Mouse (Mus musculus) midbrain, embryonic 16.5 days (tissue): ENCODE data around the gene Rps6kl1. TPM values are rescaled to one million over a fixed set of nuclear protein-coding genes. Genes with fewer than 3 reads are reported as not detected.

Experiments used
- ATAC-seq: fragments of 200-750 bp; cut with Nextera tagmentation; 2 replicates; pipeline ENCODE4 v1.8.0; 2017; ENCODE audit warnings: moderate TSS enrichment
- H3K27ac ChIP-seq: fragments of 300-500 bp; sonication (generic); 2 replicates; pipeline ENCODE4 v1.5.1; 2014; ENCODE audit warnings: mild to moderate bottlenecking, low read length, mixed read lengths
- H3K27me3 ChIP-seq: fragments of 300-500 bp; sonication (generic); 2 replicates; pipeline ENCODE4 v1.6.1; 2014; ENCODE audit warnings: low read depth, low read length, mixed read lengths; ENCODE audit not compliant: control insufficient read depth, insufficient read depth
- H3K36me3 ChIP-seq: fragments of 300-500 bp; sonication (generic); 2 replicates; pipeline ENCODE4 v1.6.1; 2014; ENCODE audit warnings: mild to moderate bottlenecking, low read length, moderate library complexity, mixed read lengths; ENCODE audit not compliant: control insufficient read depth, insufficient read depth
- H3K4me1 ChIP-seq: fragments of 300-500 bp; sonication (generic); 2 replicates; pipeline ENCODE4 v1.6.1; 2014; ENCODE audit warnings: mild to moderate bottlenecking, low read length, mixed read lengths; ENCODE audit not compliant: control insufficient read depth, insufficient read depth
- H3K4me2 ChIP-seq: fragments of 300-500 bp; sonication (generic); 2 replicates; pipeline ENCODE4 v1.6.1; 2014; ENCODE audit warnings: mild to moderate bottlenecking, low read length, mixed read lengths
- H3K4me3 ChIP-seq: fragments of 300-500 bp; sonication (generic); 2 replicates; pipeline ENCODE4 v1.5.1; 2014; ENCODE audit warnings: low read depth, mild to moderate bottlenecking, low read length, moderate library complexity, mixed read lengths
- H3K9ac ChIP-seq: fragments of 300-500 bp; sonication (generic); 2 replicates; pipeline ENCODE4 v1.6.1; 2014; ENCODE audit warnings: low read depth, low read length, mixed read lengths
- H3K9me3 ChIP-seq: fragments of 300-500 bp; sonication (generic); replicated peaks from 2 replicates; pipeline ENCODE4 v1.6.1; 2014; ENCODE audit warnings: mild to moderate bottlenecking, low read length, mixed read lengths; ENCODE audit not compliant: control insufficient read depth, poor library complexity, severe bottlenecking
- WGBS: fragments of 180-500 bp; shearing (Covaris S2); extraction: QIAGEN DNeasy Blood & Tissue Kit; methylation state at CpG from one replicate; pipeline ENCODE4 v1.1.7; 2014; 5-methylcytosine and 5-hydroxymethylcytosine counted together
- polyA plus RNA-seq: library from polyadenylated mRNA; unstranded; fragments of >200 nt; fragmentation: Nextera tagmentation; extraction: Ambion mirVana; gene quantifications from 2 replicates; pipeline ENCODE4 v1.2.1, GENCODE M21; 2015

Gene Rps6kl1
- polyA plus RNA-seq, 1 experiment from 2014 or later, result 43.3 TPM

DNA sequence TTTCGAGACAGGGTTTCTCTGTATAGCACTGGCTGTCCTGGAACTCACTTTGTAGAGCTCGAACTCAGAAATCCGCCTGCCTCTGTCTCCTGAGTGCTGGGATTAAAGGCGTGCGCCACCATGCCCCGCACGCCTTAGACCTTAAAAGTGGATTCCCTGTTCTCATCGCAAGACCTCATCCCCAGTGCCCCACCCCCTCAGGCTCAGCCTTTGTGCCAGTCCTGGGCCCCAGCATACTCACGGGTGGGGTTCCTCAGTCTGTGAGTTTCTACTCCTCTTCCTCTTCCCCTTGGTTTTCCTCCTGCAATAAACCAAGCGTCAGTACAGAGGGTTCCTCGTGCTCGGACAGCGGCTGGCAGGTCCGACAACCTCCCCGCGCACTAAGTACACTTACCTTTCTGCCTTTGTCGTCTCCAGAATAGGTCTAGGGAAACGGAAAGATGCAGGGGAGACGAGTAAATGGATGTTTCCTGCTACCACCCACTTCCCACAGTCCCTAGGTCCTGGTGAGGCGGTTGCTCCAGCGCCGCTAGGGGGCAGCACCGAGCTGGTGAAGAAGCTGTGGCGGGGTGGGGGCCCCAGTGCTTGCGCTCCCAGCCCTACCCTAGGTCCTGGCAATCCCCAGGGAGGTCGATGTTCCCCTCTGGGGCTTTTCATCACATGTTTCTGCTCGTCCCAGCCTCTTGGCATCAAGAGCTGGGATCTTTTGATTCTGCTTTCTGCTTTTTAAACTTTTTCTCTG lies 18.2 kb upstream of the Rps6kl1 start:
- no peak overlapping the region for H3K27ac ChIP-seq

DNA sequence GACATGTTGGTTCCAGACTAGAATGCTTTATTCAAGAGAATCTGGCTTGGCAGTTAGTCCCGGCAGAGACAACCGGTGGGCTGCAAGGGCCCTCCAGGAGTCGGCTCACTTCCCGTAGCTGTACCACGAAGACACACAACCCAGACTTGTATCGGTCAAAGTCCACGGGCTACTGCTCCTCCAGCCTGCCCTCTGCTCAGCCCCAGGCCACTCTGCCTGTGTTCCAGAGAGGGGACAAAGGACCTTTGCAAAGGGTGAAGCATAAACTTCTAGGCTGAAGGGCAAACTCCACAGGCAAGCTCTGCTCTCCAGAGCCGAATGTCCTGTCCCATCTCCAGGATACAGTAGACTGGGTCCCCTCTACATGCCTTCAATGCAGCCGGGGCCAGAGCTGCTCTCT lies 15.6 kb upstream of the Rps6kl1 start:
- no peak overlapping the region for H3K4me3 ChIP-seq
- no peaks in the 10 kb centered on the region for H3K9me3 ChIP-seq
- H3K4me2 ChIP-seq, result no peak overlapping the region
- ATAC-seq, result no peak
- no peak overlapping the region for H3K27ac ChIP-seq
- no peaks in the 10 kb centered on the region for H3K36me3 ChIP-seq
- WGBS, result 95% methylated on average over 9 of the region's 9 CpGs
- no peak overlapping the region for H3K9ac ChIP-seq
- peaks cover 3% of the 10 kb centered on the region; the same call in 1 of the 2 replicates for H3K4me1 ChIP-seq
- no peaks in the 10 kb centered on the region for H3K27me3 ChIP-seq

More for the DNA sequence above, 18.2 kb upstream of the Rps6kl1 start:
- Histone ChIP-seq H3K27me3 (no peaks in the 10 kb centered on the region), H3K4me1 (peaks cover 3% of the 10 kb centered on the region; the same call in 1 of the 2 replicates), H3K9ac (peak overlapping the region; percentile 56), H3K36me3 (no peaks in the 10 kb centered on the region), H3K9me3 (no peaks in the 10 kb centered on the region), H3K4me2 (peak overlapping the region; percentile 52), H3K4me3 (peak overlapping the region; percentile 34)
- WGBS, result 25% methylated on average over 27 of the region's 27 CpGs
- peak; percentile 81 for ATAC-seq

DNA sequence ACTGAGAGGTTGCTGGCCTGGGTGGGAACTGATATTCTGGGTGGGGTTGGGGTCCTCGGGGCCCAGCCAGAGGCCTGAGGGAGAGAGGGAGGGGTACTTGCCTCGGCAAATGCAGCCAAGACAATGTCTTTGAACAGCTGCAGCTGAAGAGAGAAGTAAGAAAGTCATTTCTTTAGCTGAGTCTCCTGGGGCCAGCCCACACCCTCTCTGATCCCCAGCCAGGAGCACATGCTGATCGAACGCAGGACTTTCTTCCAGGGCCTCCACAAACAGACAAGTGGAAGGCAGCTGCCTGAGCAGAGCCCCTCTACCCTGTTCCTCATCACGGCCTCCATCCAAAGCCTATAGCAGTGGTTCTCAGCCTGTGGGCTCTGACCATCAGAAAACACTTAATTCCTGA lies 13.9 kb upstream of the Rps6kl1 start:
- H3K4me1 ChIP-seq, result peaks cover 3% of the 10 kb centered on the region; the same call in 1 of the 2 replicates
- H3K36me3 ChIP-seq, result no peaks in the 10 kb centered on the region
- no peak overlapping the region for H3K4me3 ChIP-seq
- no peak overlapping the region for H3K27ac ChIP-seq
- no peaks in the 10 kb centered on the region for H3K27me3 ChIP-seq
- 80% methylated on average over 5 of the region's 5 CpGs for WGBS
- no peak overlapping the region for H3K9ac ChIP-seq
- H3K4me2 ChIP-seq, result no peak overlapping the region
- no peaks in the 10 kb centered on the region for H3K9me3 ChIP-seq
- no peak for ATAC-seq

DNA sequence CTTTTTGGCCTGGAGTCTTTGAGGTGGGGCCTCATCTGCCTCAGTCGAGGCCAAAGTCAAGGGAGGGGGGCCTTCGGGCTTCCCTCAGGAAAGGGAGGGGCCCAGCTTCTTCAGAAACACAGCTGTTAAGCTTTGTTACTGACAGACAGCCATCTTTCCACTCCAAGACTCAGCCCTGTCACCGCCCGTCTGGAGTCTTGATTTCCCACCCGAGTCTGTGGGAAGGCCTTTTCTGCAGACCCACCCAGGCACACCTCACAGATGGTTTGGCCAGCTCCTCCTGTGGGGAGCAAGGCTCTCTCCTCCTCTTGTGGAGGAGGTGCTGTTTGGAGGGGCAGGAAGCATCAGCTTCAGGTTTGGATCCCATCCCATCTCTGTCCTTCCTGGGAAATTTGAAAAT lies 8.5 kb upstream of the Rps6kl1 start:
- Histone ChIP-seq H3K27ac (no peak overlapping the region), H3K9me3 (no peaks in the 10 kb centered on the region), H3K27me3 (no peaks in the 10 kb centered on the region), H3K4me1 (no peaks in the 10 kb centered on the region), H3K4me3 (no peak overlapping the region), H3K4me2 (no peak overlapping the region), H3K9ac (no peak overlapping the region), H3K36me3 (no peaks in the 10 kb centered on the region)
- ATAC-seq, result no peak
- WGBS, result 83% methylated on average over 5 of the region's 5 CpGs

DNA sequence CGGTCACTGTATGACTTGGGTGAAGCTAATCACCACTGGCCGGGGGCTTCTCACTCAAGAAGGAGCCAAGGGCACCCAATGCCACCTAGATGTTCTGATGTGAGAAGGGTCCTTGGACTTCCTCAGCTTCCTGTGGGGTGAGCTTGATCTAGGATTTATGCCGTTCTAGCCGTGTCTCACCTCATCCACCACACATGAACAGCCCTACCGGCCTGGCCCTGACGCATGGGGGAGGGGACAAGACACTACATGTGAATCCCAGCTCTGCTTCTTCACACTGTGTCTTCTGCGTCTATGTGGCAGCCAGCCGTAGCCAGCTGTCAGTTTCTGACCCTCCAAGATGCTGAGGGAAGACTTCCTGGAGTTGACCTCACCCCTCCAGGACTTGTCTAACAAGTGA lies 7.7 kb upstream of the Rps6kl1 start:
- no peaks in the 10 kb centered on the region for H3K36me3 ChIP-seq
- H3K4me3 ChIP-seq, result no peak overlapping the region
- no peak overlapping the region for H3K4me2 ChIP-seq
- H3K9ac ChIP-seq, result no peak overlapping the region
- H3K27me3 ChIP-seq, result no peaks in the 10 kb centered on the region
- no peaks in the 10 kb centered on the region for H3K9me3 ChIP-seq
- ATAC-seq, result no peak
- no peaks in the 10 kb centered on the region for H3K4me1 ChIP-seq
- no peak overlapping the region for H3K27ac ChIP-seq
- 94% methylated on average over 8 of the region's 8 CpGs for WGBS

DNA sequence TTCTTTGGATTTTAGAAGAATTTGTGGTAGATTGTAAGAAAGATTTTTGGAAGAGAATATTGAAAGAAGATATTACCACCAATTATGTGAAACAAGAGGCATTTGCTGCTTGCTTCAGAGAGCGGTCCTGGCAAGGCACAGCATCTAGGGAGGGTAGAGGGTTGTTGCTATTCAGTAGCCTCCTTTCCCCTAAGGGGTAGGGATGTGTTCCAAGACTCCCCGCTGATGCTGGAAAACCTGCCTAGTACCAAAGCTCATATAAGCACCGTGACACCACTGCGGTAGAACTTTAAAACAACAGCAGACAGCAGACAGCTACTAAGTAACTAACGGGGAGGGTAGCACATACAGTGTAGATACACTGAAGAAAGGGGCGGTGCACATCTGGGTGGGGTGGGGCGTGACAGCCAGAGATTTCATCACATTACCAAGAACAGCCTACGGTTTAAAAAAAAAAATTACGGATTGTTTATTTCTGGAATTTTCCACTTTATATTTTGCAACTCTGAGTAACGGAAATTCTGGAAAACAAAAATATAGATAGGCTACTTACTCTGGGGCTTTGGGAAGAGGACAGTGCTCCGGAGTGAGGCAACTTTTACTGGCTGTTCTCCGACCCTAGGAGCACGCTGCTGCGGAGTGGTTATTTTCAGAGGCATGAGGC lies 6.9 kb upstream of the Rps6kl1 start:
- no peak overlapping the region for H3K4me3 ChIP-seq
- 90% methylated on average over 14 of the region's 14 CpGs for WGBS
- no peaks in the 10 kb centered on the region for H3K36me3 ChIP-seq
- H3K9me3 ChIP-seq, result no peaks in the 10 kb centered on the region
- H3K27ac ChIP-seq, result no peak overlapping the region
- no peaks in the 10 kb centered on the region for H3K4me1 ChIP-seq
- H3K9ac ChIP-seq, result no peak overlapping the region
- no peak for ATAC-seq
- H3K4me2 ChIP-seq, result no peak overlapping the region
- no peaks in the 10 kb centered on the region for H3K27me3 ChIP-seq

GRCm38 (mm10) chr12:85156324-85156723 lies 5.3 kb upstream of the Rps6kl1 start:
- Histone ChIP-seq H3K4me3 (no peak overlapping the region), H3K9ac (no peak overlapping the region), H3K27me3 (no peaks in the 10 kb centered on the region), H3K36me3 (no peaks in the 10 kb centered on the region), H3K27ac (no peak overlapping the region), H3K4me2 (no peak overlapping the region), H3K9me3 (no peaks in the 10 kb centered on the region), H3K4me1 (no peaks in the 10 kb centered on the region)
- WGBS, result 59% methylated on average over 6 of the region's 6 CpGs
- no peak for ATAC-seq

- ATAC-seq, result no peak
- no peaks in the 10 kb centered on the region for H3K27me3 ChIP-seq
- no peak overlapping the region for H3K9ac ChIP-seq
- no peaks in the 10 kb centered on the region for H3K36me3 ChIP-seq
- H3K27ac ChIP-seq, result no peak overlapping the region
- 73% methylated on average over 3 of the region's 3 CpGs for WGBS
- H3K4me3 ChIP-seq, result no peak overlapping the region
- no peak overlapping the region for H3K4me2 ChIP-seq
- H3K9me3 ChIP-seq, result no peaks in the 10 kb centered on the region
- H3K4me1 ChIP-seq, result peaks cover 4% of the 10 kb centered on the region; the same call in 1 of the 2 replicates
These were observed 1.9 kb upstream of the Rps6kl1 start for GRCm38 (mm10) chr12:85153011-85153410.

- Histone ChIP-seq H3K4me3 (peak overlapping the region; percentile 61), H3K36me3 (0 out of 2 replicates have a peak, but pooled peaks cover 3% of the 10 kb centered on the region), H3K4me1 (peaks cover 4% of the 10 kb centered on the region; the same call in 1 of the 2 replicates), H3K27me3 (no peaks in the 10 kb centered on the region), H3K9ac (peak overlapping the region; percentile 90), H3K27ac (peak overlapping the region; percentile 70), H3K4me2 (peak overlapping the region; percentile 70), H3K9me3 (no peaks in the 10 kb centered on the region)
- 9% methylated on average over 20 of the region's 20 CpGs for WGBS
- peak; percentile 29; the same call in 1 of the 2 replicates for ATAC-seq
These were observed 603 bp downstream of the Rps6kl1 start for GRCm38 (mm10) chr12:85150321-85151001.
